Mouse (Mus musculus) gastrocnemius, postnatal 25 days (tissue): ENCODE results near the gene Mmp15. TPM values are rescaled to one million over a fixed set of nuclear protein-coding genes. Genes with fewer than 3 reads are reported as not detected.

ENCODE experiments used
- DNase-seq: peaks from one replicate; pipeline ENCODE4 v3.0.0; 2022
- long read RNA-seq, 2 experiments: library from polyadenylated mRNA; stranded (forward); transcript quantifications; one replicate each; pipeline ENCODE4 v2.0.0; 2021
- total RNA-seq, 2 experiments: library from RNA; stranded (reverse); gene quantifications; 1 replicate in 1 of 2; 2 replicates in 1 of 2; pipeline ENCODE4 v1.2.3; 2021

Mmp15 gene
- total RNA-seq = 10 to 100 TPM; 15.4 to 18.0 TPM
- long read RNA-seq, experiment 1, full-length matches to known transcripts = 8 of 27 reads
- long read RNA-seq, experiment 1, partial matches to known transcripts = 16 of 27 reads
- long read RNA-seq, experiment 1, other reads (novel, unspliced or antisense) = 3 of 27 reads
- long read RNA-seq, experiment 2, full-length matches to known transcripts = 7 of 35 reads
- long read RNA-seq, experiment 2, partial matches to known transcripts = 26 of 35 reads
- long read RNA-seq, experiment 2, other reads (novel, unspliced or antisense) = 2 of 35 reads

- DNase-seq = peak; percentile 81
Observed at GRCm38 (mm10) chr8:95352151-95352870, at the start of gene Mmp15. Gene Mmp15, plus strand, starts transcription at chr8:95352268.

- no peak for DNase-seq
Observed at GRCm38 (mm10) chr8:95302410-95302809, 49.7 kb upstream of the Mmp15 start.

GRCm38 (mm10) chr8:95305526-95305925 lies 46.5 kb upstream of the Mmp15 start:
- no peak for DNase-seq

GRCm38 (mm10) chr8:95306431-95306830 lies 45.6 kb upstream of the Mmp15 start, which contains the start of gene Cngb1:
Gene Cngb1, minus strand, starts transcription at chr8:95306585.
- DNase-seq = no peak

- DNase-seq = no peak
Observed at GRCm38 (mm10) chr8:95310342-95310970, 41.6 kb upstream of the Mmp15 start, which contains the start of gene Tepp. Gene Tepp, plus strand, starts transcription at chr8:95310566.

GRCm38 (mm10) chr8:95312836-95313235 lies 39.2 kb upstream of the Mmp15 start:
- no peak for DNase-seq

- no peak for DNase-seq
Observed at GRCm38 (mm10) chr8:95313857-95314256, 38.2 kb upstream of the Mmp15 start.

- no peak for DNase-seq
Observed at GRCm38 (mm10) chr8:95314707-95315106, 37.4 kb upstream of the Mmp15 start.

- DNase-seq = no peak
Observed at GRCm38 (mm10) chr8:95315350-95315749, 36.7 kb upstream of the Mmp15 start.

GRCm38 (mm10) chr8:95320224-95321139 lies 31.6 kb upstream of the Mmp15 start:
- no peak for DNase-seq

- DNase-seq = no peak
Observed at GRCm38 (mm10) chr8:95323201-95323600, 28.9 kb upstream of the Mmp15 start.

- DNase-seq = no peak
Observed at GRCm38 (mm10) chr8:95324646-95325045, 27.4 kb upstream of the Mmp15 start.

- no peak for DNase-seq
Observed at GRCm38 (mm10) chr8:95326822-95327221, 25.2 kb upstream of the Mmp15 start.

- DNase-seq = no peak
Observed at GRCm38 (mm10) chr8:95327866-95328465, 24.1 kb upstream of the Mmp15 start.

GRCm38 (mm10) chr8:95330367-95330766 lies 21.7 kb upstream of the Mmp15 start:
- DNase-seq = no peak

- DNase-seq = no peak
Observed at GRCm38 (mm10) chr8:95331156-95331719, 20.8 kb upstream of the Mmp15 start.

GRCm38 (mm10) chr8:95331720-95332436 lies 20.2 kb upstream of the Mmp15 start, which contains the start of the genes Zfp319 and Usb1:
Gene Zfp319, minus strand, starts transcription at chr8:95331950.
Gene Usb1, plus strand, starts transcription at chr8:95332284.
- DNase-seq = peak; percentile 93

- no peak for DNase-seq
Observed at GRCm38 (mm10) chr8:95332437-95333199, 19.4 kb upstream of the Mmp15 start.

GRCm38 (mm10) chr8:95335706-95336105 lies 16.4 kb upstream of the Mmp15 start:
- DNase-seq = no peak

GRCm38 (mm10) chr8:95336363-95336762 lies 15.7 kb upstream of the Mmp15 start:
- DNase-seq = no peak
